Comparison of ENCODE assay signal across 27 mouse cellular contexts in the genomic region with DNA sequence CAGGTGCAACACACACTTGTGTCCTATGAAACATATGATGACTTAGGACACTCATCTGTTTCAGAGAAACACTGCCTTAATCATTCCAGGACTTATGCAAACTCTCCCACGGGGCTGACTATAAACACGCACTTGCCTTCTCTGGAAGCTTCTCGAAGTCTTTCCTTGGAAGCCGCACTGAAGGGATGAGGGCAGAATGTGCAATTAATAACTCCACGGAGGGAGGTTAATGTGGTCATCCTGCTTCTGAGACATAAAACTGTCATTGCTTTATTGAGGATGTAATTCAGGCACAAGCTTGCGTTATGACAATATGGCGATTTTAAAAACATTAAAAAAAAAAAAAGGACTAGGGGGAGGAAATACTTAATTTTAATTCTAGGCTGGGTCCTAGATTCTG.
DNase-seq lines count a peak whose midpoint lies in the region; ATAC-seq lines count a peak whose summit lies in the region.
"Had no signal": no experiment of that assay in that cellular context is flagged by ENCODE, and none has a peak within 500 bp of the region (broad histone marks: within the 10 kb centered on the region; RNA-seq: fewer than 3 reads in every experiment).

No protein-coding gene starts in this region.

- no peaks in the 10 kb centered on the region for H3K27me3 ChIP-seq in kidney, embryonic 14.5 days (ENCODE audit: control insufficient read depth, insufficient read depth, low read length)
- H3K27me3 ChIP-seq in midbrain, embryonic 14.5 days (ENCODE audit: control insufficient read depth, insufficient read depth, low read length), result no peaks in the 10 kb centered on the region
- H3K27me3 ChIP-seq in midbrain, embryonic 16.5 days (ENCODE audit: control insufficient read depth, insufficient read depth, low read depth, low read length), result no peaks in the 10 kb centered on the region
- H3K27me3 ChIP-seq in neural tube, embryonic 15.5 days (replicated peaks), result no peaks in the 10 kb centered on the region
- H3K27me3 ChIP-seq: embryonic facial prominence, embryonic 15.5 days; forebrain, embryonic 13.5 days; heart, embryonic 15.5 days; midbrain, embryonic 15.5 days had no signal

- no peak overlapping the region for H3K4me3 ChIP-seq in kidney, embryonic 14.5 days (ENCODE audit: low read length)
- H3K4me3 ChIP-seq in midbrain, embryonic 14.5 days (replicated peaks; ENCODE audit: low read depth, low read length), result no peak overlapping the region
- no peak overlapping the region for H3K4me3 ChIP-seq in midbrain, embryonic 16.5 days (ENCODE audit: low read depth, low read length)
- H3K4me3 ChIP-seq in neural tube, embryonic 15.5 days (replicated peaks), result no peak overlapping the region
- H3K4me3 ChIP-seq: embryonic facial prominence, embryonic 10.5 days; embryonic facial prominence, embryonic 15.5 days; forebrain, embryonic 13.5 days; heart, embryonic 15.5 days; midbrain, embryonic 15.5 days; myocyte had no signal

- no peak for DNase-seq in kidney, adult 18-20 months
- DNase-seq in midbrain, embryonic 14.5 days, result peak; percentile 31
- DNase-seq in kidney, postnatal 4 days, result peak; percentile 20 to 34
- DNase-seq in cerebellum, postnatal 36 days, result no peak
- DNase-seq: adrenal gland, adult 2 months; adrenal gland, postnatal 36 days; B cell, adult 2 months; cerebellum, adult 2 months; cerebellum, postnatal 14 days; gastrocnemius, postnatal 10 days; layer of hippocampus, postnatal 36 days; left cerebral cortex, postnatal 4 days; liver; lung, adult 2 months; lung, postnatal 10 days; thymus, postnatal 4 days had no signal

- H3K4me2 ChIP-seq in kidney, embryonic 14.5 days (replicated peaks; ENCODE audit: low read depth, low read length), result no peak overlapping the region
- H3K4me2 ChIP-seq in midbrain, embryonic 14.5 days (ENCODE audit: low read length), result no peak overlapping the region
- H3K4me2 ChIP-seq in midbrain, embryonic 16.5 days (ENCODE audit: low read length), result no peak overlapping the region
- no peak overlapping the region for H3K4me2 ChIP-seq in neural tube, embryonic 15.5 days
- H3K4me2 ChIP-seq: embryonic facial prominence, embryonic 15.5 days; forebrain, embryonic 13.5 days; heart, embryonic 15.5 days; midbrain, embryonic 15.5 days had no signal

- H3K9me3 ChIP-seq in kidney, embryonic 14.5 days (ENCODE audit: control insufficient read depth, low read length), result no peaks in the 10 kb centered on the region
- no peaks in the 10 kb centered on the region for H3K9me3 ChIP-seq in midbrain, embryonic 14.5 days (ENCODE audit: control insufficient read depth, low read length)
- no peaks in the 10 kb centered on the region for H3K9me3 ChIP-seq in midbrain, embryonic 16.5 days (replicated peaks; ENCODE audit: control insufficient read depth, low read length, poor library complexity, severe bottlenecking)
- no peaks in the 10 kb centered on the region for H3K9me3 ChIP-seq in neural tube, embryonic 15.5 days (replicated peaks)
- H3K9me3 ChIP-seq: embryonic facial prominence, embryonic 10.5 days; embryonic facial prominence, embryonic 15.5 days; forebrain, embryonic 13.5 days; heart, embryonic 15.5 days; midbrain, embryonic 15.5 days had no signal

- 38% methylated on average over 7 of the region's 7 CpGs for WGBS in kidney, embryonic 14.5 days
- 62% methylated on average over 7 of the region's 7 CpGs for WGBS in midbrain, embryonic 14.5 days
- WGBS in midbrain, embryonic 16.5 days, result 55% methylated on average over 7 of the region's 7 CpGs
- WGBS in neural tube, embryonic 15.5 days, result 31% methylated on average over 7 of the region's 7 CpGs

- H3K9ac ChIP-seq in kidney, embryonic 14.5 days (ENCODE audit: low read depth, low read length), result no peak overlapping the region
- no peak overlapping the region for H3K9ac ChIP-seq in midbrain, embryonic 14.5 days (replicated peaks; ENCODE audit: low read length)
- no peak overlapping the region for H3K9ac ChIP-seq in midbrain, embryonic 16.5 days (ENCODE audit: low read depth, low read length)
- H3K9ac ChIP-seq in neural tube, embryonic 15.5 days (replicated peaks), result no peak overlapping the region
- H3K9ac ChIP-seq: embryonic facial prominence, embryonic 15.5 days; forebrain, embryonic 13.5 days; heart, embryonic 15.5 days; liver, embryonic 14.5 days; midbrain, embryonic 15.5 days had no signal

- ATAC-seq in kidney, embryonic 14.5 days (ENCODE audit: low FRiP score, low TSS enrichment), result peak; percentile 34; the same call in 1 of the 2 replicates
- no peak for ATAC-seq in midbrain, embryonic 14.5 days (ENCODE audit: low FRiP score, low TSS enrichment)
- no peak for ATAC-seq in midbrain, embryonic 16.5 days
- peak; percentile 60; the same call in 1 of the 2 replicates for ATAC-seq in neural tube, embryonic 15.5 days (ENCODE audit: low FRiP score)
- ATAC-seq: forebrain, embryonic 13.5 days; midbrain, embryonic 15.5 days had no signal

- H3K36me3 ChIP-seq in kidney, embryonic 14.5 days (ENCODE audit: control insufficient read depth, insufficient read depth, low read length), result no peaks in the 10 kb centered on the region
- H3K36me3 ChIP-seq in midbrain, embryonic 14.5 days (ENCODE audit: control insufficient read depth, insufficient read depth, low read length), result no peaks in the 10 kb centered on the region
- H3K36me3 ChIP-seq in midbrain, embryonic 16.5 days (ENCODE audit: control insufficient read depth, insufficient read depth, low read length), result no peaks in the 10 kb centered on the region
- H3K36me3 ChIP-seq in neural tube, embryonic 15.5 days, result no peaks in the 10 kb centered on the region
- H3K36me3 ChIP-seq: embryonic facial prominence, embryonic 10.5 days; embryonic facial prominence, embryonic 15.5 days; heart, embryonic 15.5 days; midbrain, embryonic 15.5 days had no signal

- no peak overlapping the region for H3K27ac ChIP-seq in kidney, embryonic 14.5 days (ENCODE audit: low read depth, low read length)
- no peak overlapping the region for H3K27ac ChIP-seq in midbrain, embryonic 14.5 days (replicated peaks; ENCODE audit: low read depth, low read length)
- H3K27ac ChIP-seq in midbrain, embryonic 16.5 days (ENCODE audit: low read length), result no peak overlapping the region
- no peak overlapping the region for H3K27ac ChIP-seq in neural tube, embryonic 15.5 days (replicated peaks)
- H3K27ac ChIP-seq: embryonic facial prominence, embryonic 10.5 days; embryonic facial prominence, embryonic 15.5 days; forebrain, embryonic 13.5 days; heart, embryonic 15.5 days; liver, embryonic 14.5 days; macrophage; midbrain, embryonic 15.5 days had no signal

- peaks cover 18% of the 10 kb centered on the region for H3K4me1 ChIP-seq in kidney, embryonic 14.5 days (ENCODE audit: control insufficient read depth, insufficient read depth, low read length)
- H3K4me1 ChIP-seq in midbrain, embryonic 14.5 days (ENCODE audit: control insufficient read depth, insufficient read depth, low read length), result 0 out of 2 replicates have a peak, but pooled peaks cover 3% of the 10 kb centered on the region
- H3K4me1 ChIP-seq in midbrain, embryonic 16.5 days (ENCODE audit: control insufficient read depth, insufficient read depth, low read length), result no peaks in the 10 kb centered on the region
- peaks cover 9% of the 10 kb centered on the region for H3K4me1 ChIP-seq in neural tube, embryonic 15.5 days
- H3K4me1 ChIP-seq: forebrain, embryonic 13.5 days had no signal

Comparison
In these comparisons a context has a peak if more than half of its experiments do, and no peak if none do; other contexts are left out.
1. DNase-seq: peak in midbrain, embryonic 14.5 days (single experiment) and kidney, postnatal 4 days (2 of 2); none in kidney, adult 18-20 months (single experiment) and cerebellum, postnatal 36 days (0 of 2).
2. ATAC-seq: peak in kidney, embryonic 14.5 days (single experiment) and neural tube, embryonic 15.5 days (single experiment); none in midbrain, embryonic 14.5 days (single experiment) and midbrain, embryonic 16.5 days (single experiment).